Mouse (Mus musculus): ENCODE data around the gene Amy2a2.
"Not testable (repeated sequence)": the region's sequence is repeated elsewhere in the genome, so short reads cannot be mapped to it uniquely, and the experiment has no call there.

DNA sequence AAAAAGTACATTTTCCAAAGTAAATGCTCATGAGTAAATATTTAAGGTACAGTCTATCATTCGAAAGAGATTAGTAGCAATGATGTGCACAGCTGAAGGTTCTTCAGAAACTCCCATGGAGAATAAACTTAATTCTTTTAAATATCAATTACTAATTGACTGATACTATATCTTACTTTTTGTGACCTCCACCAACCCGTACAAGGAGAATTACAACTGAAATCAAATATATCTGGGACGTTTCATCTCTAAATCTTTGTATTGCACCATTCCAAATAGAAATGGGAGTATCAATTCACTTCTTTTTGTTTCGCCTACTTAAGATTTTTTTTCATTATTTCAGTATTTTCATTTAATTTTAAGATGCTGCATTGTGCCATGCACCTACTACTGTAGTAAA is at the start of gene Amy2a2:
- not testable (repeated sequence) for TF ChIP-seq CTCF (IDR thresholded peaks at IDR 0.05; ENCODE audit: borderline replicate concordance, insufficient read depth, low read depth, low read length); POLR2A (IDR thresholded peaks at IDR 0.05; ENCODE audit: borderline replicate concordance, insufficient read depth, low read length)

Data from cerebellum, adult 2 months (tissue).